Mouse (Mus musculus) adrenal gland (tissue): ENCODE measurements around the gene Umodl1.

Experiments
- intact Hi-C: fragments of 180-260 bp; cut with DNase I; formaldehyde crosslinking; loops from one replicate; pipeline ENCODE4 v1.15.1; 2025
- long read RNA-seq, 2 experiments: library from polyadenylated mRNA; unstranded; transcript quantifications; one replicate each; pipeline ENCODE4 v2.0.0; 2020; ENCODE audit warnings: borderline replicate concordance in 1 of 2; ENCODE audit not compliant: insufficient replicate concordance in 1 of 2

Gene Umodl1
- long read RNA-seq, experiment 1, result 0 reads
- long read RNA-seq, experiment 2, result 0 reads

DNA sequence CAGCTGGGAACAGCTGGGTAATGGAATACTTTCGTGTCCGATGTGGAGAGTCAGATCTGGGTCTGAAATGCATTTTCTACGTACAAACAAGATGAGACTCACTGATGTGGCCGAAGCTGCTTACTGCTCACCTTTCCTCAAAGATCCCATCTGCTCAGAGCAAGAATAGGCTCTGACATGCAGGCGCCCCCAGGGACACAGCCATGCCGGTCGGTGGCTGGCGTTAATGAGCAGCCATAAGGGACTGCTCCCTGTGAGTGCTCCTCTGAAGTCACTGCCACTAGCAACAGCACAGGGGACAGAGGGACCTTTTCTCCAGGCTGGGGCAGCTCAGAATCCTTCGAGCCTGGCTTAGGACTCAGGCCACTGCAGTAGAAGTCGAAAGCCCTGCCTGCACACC, at the start of gene Umodl1:
TSS of gene Umodl1 (plus strand) at position 301 of the 400 bp plus-strand sequence.
- intact Hi-C loops, result no loop called here

DNA sequence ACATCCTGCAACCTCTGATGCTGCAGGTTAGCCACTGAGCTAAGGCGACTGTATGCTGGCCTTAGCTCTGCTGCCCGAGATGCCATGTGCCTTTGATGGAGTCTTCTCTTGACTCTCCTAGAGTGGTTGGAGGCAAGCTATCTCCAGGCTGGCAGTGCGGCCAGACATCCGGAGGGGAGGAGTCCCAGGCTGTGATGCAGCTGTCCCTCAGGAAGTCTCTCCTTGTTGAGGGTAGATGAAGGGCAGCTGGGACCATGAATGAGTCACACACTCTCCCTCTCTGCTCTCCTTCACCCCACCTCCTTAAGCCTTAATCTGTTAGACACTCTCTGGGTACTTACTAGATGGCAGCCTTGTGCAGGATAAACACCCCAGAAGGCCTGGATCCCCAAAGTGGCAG, 46.9 kb upstream of the Umodl1 start:
- intact Hi-C loops, result no loop called here

DNA sequence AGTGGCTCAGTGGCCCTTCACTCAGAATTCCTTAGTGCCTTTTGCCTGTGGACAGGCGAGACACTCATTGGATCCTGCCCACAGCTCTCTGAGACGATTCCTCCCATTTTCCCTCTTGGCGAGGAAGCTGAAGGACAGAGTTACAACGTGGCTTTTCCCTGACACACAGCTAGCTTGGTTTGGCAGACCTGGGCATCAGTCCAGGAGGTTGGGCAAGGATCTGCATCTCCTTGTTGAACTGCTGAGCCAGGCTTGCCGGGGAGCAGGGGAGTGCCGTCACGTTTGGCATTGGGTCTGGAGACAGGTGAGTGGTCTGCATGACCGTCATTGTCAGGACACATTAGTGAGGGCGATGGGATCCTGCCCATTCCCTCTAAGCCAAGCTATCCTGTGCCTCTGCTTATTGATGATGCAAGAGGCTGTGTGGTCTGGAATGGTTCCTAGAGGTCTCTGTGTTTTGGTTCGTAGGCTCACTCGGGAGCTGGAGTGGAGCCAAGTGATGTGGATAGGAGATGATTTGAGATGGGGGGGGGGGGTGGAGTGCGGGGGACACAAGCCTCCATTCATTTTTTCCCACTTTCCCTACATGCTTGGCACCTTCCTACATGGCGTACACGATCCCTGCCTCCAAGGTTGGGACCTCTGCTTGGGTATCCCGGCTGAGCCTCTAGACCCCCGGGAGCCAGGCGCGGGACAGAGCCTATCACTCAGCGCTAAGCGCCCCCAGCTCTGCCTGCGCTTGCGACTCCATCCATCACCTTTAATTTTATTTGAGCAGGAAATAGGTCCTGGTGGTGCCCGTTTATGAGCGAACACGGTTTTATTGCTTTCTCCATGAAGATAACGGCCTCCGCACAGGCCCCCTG, 43.3 kb upstream of the Umodl1 start:
- intact Hi-C loops, result no loop called here

DNA sequence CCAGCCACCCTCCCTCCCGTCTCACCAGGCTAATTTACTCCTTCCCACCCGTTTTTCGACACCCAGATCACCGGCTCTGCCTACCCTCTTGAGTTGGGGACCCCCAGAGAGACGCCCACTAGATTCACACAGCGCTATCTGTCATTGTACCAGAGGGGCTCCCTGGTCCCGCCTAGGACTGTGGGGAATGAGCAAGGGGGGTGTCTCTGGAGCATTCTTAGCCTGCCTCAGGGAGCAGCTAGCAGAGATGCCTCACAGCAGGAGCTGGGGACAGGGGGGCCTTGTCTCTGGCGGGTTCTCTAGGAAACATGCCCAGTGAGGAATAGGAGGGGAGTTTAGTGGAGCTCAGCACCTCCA, 42.7 kb upstream of the Umodl1 start:
- intact Hi-C loops, result no loop called here

DNA sequence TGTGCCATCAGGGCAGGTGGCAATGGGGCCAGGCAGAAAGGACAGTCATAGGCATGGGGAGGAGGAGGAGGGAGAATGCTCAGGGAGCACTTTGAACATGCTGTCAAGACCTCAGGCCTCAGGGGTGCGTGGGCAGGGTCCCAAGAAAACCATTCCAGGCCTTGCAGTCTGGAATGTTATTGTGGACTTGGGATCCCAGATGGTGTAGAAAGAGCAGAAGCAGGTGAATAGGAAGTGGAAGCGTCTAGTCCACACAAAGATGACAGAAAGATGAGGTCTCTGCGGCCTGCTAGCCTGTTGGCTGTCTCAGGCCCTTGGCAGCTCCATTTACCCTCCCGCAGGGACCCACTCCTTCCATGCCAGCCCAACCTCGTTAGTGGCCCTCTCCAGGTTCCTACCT, 41.9 kb upstream of the Umodl1 start:
- intact Hi-C loops, result no loop called here

DNA sequence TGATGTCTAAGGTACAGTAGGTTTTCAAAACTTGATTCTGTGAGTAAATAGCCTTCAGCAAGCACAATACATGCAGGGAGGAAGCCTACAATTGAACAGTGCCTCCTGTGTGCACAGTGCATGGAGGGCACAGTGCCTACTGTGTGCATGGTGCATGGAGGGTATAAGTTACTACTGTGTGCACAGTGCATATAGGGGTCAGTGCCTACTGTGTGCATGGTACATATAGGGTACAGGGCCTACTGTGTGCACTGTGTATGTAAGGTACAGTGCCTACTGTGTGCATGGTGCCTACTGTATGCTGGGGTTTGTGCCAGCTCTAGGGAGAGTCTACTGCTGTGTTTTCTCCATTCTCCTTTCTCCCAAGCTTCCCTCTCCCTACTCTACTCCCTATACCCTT, 40.2 kb upstream of the Umodl1 start:
- intact Hi-C loops, result no loop called here

DNA sequence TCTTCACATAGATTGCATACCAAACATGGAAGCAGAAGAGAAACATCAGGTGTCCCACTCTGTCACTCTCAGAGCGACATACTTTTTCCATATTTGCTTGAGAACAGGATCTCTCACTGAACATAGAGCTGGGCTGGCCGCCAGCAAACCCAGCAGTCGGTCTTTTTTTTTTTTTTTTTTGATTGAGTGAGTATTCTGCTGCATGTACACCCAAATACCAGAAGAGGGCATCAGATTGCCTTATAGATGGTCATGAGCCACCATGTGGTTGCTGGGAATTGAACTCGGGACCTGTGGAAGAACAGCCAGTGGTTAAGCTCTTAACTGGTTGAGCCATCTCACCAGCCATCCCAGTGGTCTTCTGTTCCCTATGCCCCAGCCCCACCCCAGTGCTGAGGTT, 30.9 kb upstream of the Umodl1 start:
- intact Hi-C loops, result no loop called here

DNA sequence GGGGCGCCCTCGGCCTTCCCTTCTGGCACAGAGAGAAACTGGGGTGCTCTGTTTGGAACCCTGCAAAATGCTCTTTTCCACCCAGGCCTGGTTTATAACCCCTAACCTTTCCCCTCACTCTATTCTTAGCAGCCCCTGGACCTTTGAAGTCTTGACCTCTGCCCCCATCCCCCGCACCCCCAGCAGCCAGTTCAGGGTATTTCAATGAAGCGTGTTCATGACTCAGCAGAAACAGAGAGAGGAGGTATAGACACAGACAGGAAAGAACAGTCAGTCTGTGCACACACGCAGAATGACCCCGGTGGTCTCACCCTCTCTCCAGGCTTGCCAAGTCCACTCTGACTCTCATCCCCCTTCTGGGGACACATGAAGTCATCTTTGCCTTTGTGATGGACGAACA, 23.6 kb upstream of the Umodl1 start:
- intact Hi-C loops, result no loop called here

DNA sequence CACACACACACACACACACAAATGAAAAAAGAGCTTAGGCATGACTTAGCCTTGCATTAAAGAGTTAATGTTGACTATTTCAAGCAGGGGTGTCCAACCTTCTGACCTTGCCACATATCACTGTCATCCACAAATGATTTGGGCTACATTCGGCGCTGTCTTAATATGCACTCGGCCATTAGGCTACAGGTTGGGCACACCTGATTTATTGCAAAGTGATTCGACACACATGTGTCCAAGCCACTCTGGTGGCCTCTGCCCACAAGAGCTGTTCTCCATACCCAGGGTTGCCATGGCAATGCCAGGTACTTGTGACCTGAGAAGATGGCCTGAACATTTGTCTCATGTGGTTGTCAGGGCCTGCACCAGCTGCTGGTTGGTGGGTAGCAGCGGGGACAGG, 21.6 kb upstream of the Umodl1 start:
- intact Hi-C loops, result no loop called here

DNA sequence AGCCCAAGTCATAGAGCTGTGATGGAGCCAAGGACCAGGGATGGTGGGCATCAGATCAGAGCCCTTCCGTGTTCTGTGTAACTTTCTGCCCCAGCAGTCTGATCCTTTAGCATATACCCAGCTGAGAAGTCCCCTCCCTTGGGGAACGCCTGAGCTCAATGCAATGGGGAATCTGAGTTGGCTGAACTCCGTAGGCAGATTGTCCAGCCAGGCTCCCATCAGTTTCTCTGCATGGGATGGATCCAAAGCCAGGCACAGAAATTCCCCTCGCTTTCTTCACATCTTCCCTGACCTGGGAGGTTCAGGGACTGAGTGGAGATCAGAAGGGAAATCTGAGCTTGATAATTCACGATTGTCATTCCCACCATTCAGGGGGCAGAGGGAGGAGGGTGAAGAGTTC, 19.1 kb upstream of the Umodl1 start:
- intact Hi-C loops, result no loop called here

DNA sequence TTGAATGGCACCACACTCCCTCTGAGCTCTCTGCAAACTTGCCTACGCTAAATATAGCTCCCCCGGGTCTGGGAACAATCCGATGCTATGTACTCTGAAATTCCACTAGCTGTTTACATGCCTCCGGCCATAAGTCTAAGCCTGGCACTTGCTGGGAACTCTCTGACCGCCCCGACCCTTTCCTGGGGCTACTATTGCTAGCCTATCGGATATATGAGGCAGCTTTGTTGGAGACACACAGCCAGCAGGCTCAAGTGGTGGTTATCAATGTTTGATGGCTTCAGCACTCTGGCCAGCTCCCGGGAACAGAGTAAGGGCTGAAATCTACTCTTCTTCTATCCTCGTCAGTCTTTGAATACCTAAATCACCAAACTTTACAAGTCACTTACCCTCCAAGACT, 15.9 kb upstream of the Umodl1 start:
- intact Hi-C loops, result no loop called here

DNA sequence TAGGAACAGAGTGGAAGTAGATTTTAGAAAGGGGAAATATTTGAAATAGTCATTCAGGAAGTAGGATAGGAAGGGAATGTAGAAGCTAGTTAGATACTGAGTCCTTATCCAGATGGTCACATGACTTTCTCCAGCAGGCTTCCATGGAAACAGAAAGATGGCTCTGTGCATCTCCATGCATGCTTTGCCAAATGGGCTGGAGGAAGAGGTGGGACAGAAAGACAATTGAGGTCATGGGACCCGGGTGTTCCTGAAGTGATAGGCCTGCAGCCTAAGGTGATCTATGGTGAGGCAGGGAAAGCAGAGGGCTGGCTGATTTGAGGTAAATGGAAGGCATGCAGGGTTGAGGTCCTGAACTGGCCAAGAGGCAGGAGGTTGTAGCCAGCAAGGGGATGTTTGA, 6.1 kb upstream of the Umodl1 start:
- intact Hi-C loops, result loop anchor here (2.0 kb wide), 1 partner anchor 208 kb away; no protein-coding TSS in a partner anchor

DNA sequence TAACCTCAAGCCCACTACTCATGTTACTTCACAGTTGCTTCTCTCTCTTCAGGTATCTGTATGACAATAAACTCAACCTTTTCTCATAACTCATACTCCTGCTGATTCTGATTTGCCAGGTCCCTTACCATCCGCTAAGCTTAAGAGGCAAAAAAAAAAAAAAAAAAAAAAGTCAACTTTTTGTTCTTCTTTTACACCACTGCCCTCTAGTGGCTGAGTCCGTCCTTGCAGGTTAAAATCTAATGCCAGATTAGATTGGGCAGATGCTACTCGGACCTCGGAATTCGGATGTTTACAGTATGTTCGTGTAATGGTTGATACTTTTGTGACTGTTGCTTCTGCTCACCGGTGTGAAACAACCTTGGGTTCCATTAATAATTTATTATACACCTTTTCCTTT, 3.7 kb upstream of the Umodl1 start:
- intact Hi-C loops, result loop anchor here (2.0 kb wide), 1 partner anchor 204 kb away; no protein-coding TSS in a partner anchor

DNA sequence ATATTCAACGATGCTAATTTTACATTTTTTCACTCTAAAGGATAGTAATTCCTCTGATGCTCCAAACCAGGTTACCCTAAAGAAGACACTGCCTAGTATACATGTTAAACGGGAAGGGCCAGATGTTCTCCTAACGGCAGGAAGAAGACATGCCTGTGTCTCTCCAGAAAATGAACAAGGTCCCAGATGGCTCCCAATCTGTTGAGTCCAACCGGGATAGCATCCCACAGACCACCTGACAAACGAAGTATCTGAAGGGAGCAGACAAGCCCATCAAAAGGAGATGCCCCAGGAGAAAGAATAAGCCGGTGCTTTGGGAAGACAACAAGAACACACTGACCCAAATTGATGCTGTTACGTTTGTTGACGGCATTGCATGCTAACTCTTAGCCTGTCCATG, 2.8 kb upstream of the Umodl1 start:
- intact Hi-C loops, result loop anchor here (2.0 kb wide), 1 partner anchor 205 kb away; no protein-coding TSS in a partner anchor

DNA sequence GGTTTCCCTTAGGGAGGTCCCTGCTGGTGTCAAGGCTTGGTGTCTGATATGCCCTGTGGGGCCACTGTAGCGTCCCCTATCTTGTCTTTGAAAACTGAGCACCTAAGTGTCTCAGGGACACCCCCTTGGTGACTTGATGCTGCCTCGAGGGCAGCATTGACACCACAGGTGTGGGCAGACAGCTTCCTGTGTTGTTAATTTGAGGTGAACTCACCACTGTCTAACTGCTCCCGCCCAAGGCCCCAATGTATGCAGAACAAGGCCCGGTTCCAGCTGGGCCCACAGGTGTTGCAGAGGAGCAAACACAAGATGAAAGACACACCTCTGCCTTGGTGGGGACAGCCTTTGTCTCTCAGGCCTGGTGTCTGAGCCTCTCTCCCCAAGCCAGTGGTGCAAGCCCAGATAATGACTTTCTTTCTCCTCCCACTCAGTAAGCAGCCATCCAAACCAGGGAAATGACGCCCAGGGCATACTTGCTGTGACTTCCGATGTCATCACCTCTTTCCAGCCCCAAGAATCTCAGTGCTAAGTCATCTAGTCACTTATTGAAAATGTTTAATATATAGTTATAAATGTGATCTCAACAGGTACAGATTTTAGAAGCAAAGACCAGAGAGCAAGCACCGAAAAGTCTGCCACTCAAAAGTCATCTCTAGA, 7.6 kb downstream of the Umodl1 start:
- intact Hi-C loops, result no loop called here

DNA sequence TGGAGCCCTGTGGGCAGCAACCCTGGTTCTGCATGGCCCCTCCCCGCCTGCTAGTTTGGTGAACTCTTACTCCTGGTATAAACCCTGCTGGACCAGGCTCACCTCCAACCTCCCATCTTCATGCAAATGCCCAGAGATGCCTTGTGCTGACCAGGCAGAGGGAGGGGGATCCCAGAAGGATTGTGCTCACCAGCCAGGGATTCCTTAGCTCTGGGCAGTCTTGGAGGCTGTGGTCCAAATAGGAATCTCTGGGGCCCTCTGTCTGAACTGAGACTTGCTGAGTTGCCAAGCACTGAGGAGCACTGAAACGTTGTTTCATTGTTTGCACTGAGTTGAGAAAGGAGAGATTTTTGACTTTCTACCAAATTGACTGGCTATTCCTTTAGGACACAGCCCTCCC, 8.4 kb downstream of the Umodl1 start:
- intact Hi-C loops, result no loop called here

DNA sequence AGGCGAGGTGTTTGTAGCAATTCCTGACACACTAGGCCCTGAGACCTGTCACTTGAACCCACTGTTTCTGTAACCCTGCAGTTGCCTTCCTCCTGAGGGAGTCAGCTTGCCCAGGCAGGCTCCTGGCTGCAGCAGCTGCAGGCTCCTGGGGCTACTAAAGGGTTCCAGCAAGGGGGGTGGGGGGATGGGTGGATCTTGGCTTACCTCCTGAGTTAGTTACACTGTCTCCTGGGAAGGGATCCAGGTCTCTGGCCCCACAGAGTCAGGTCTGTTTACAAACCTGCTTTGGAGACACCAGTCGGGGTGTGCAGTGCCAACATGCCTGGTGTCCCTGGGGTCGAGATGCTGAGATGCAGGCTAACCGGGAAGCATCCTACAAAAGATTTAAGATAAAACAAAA, 15.5 kb downstream of the Umodl1 start:
- intact Hi-C loops, result no loop called here

DNA sequence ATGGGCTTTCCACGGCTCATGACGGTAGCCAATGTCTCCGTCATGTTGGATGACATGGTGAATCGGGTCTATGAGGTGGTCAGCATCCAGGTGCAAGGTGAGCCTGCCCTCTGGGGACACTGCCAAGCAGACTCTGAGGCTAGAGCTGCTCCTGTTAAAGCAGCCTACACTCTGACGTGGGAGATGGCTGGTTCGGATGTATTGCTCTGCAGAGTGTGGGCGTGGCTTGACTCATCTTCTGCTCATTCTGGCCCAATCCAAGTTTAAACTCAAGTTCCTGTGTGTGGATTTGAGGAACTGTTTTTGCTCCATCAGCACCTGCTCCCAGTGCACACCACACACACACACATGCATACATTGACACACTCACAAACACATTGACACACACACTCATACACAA, 17.4 kb downstream of the Umodl1 start:
- intact Hi-C loops, result no loop called here

DNA sequence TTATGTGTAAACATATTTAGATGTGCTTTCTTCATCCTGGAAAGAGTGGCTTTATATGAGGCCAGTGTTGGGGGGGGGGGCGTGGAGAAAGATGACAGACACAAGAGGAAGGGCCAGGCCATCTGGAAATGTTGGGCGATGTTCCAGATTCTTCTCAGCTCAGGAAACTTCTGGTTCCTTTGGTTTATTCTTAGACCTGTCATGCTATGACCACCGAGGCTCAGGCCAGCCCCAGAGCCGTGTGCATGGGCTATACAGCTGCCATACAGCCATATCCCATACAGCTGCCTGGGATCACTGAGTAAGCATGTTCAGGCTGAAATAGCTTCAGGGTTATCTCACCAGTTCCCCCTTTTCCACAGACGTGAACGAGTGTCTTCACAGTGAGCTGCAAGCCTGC, 18.9 kb downstream of the Umodl1 start:
- intact Hi-C loops, result no loop called here

DNA sequence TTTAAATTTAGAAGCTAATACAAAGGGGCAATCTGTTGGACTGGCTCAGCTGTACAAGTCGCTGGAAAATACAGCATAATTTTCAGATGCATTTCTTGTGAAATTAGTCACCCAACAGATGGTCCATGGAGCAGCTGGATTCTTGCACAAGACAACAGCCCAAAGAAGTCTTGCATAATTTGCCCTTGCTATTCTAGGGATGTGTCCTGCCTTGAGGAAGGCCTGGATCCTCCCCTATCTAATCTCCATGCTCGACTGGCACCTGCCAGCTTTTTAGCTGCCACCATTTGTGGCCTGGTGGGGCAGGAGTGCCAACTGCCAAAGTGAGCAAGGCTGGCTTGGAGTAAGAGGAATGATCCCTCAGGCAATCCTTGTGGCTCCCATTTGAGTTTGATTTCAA, 22.9 kb downstream of the Umodl1 start:
- intact Hi-C loops, result no loop called here

DNA sequence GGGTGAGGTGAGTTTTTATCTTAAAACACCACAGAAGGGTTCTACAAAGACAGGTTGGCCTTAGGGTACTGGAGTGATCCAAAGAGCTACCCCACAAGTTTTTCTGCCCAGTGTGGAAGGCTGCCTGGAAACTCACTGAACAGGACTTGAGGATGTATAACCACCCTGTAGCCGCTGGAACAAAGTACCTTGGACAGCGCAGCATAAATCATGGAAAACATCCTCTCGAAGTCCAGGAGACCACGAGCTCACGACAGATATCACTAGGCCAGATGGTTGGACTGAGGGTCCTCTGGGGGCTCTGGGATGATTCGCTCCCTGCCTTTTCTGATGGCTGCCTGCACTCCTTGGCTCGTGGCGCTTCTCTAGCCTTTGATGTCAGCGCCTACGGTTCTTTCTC, 24.1 kb downstream of the Umodl1 start:
- intact Hi-C loops, result no loop called here

DNA sequence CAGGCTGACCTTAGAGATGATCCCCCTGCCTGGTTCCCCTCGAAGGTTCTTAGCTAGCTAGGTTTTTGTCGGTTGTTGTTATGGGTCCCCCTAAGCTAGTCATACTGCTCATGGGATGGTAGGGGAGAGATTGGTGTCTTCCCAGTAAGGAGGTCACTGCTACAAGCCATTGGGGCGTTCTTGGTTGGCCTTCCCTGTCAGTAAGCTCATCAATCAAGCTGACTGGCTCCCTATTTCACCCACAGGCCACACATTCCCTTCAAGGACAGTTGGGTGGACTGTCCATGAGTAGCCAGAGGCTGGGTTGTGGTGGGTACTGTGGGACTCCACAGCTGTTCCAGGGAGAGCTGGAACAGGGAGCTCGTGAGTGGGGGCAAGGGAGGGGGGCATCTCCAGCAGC, 29.1 kb downstream of the Umodl1 start:
- intact Hi-C loops, result no loop called here

DNA sequence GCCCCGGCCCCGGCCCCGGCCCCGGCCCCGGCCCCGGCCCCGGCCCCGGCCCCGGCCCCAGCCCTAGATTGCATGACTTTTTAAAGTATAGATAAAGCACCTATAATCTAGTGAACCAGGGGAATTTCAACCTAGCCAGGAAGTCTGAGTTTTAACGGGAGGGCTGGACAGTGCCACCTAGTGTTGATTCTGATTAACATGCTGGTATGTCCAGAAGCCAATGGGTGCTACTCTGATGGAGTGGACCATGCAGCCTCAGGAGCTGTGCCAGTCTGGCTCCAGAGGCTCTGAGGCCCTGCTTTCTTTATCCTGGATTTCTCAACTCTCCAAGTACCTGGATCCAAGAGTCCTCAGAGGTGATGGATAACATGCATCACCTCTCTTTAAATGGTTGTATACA, 35.8 kb downstream of the Umodl1 start:
- intact Hi-C loops, result loop anchor here (5.0 kb wide), 1 partner anchor 178 kb away; no protein-coding TSS in a partner anchor
